Mouse (Mus musculus) small intestine, adult 2 months (tissue): Measurements from ENCODE around the gene Map3k13.

Source experiments
- CTCF ChIP-seq: fragments of 200-500 bp; IDR thresholded peaks from 2 replicates; pipeline ENCODE4 v1.5.1; 2012; ENCODE audit warnings: low read depth, mild to moderate bottlenecking, control low read depth, inconsistent platforms, low read length, moderate library complexity, mixed read lengths; ENCODE audit not compliant: insufficient replicate concordance, insufficient read length; ENCODE audit errors: extremely low read depth
- POLR2A ChIP-seq: fragments of 200-500 bp; IDR thresholded peaks from 2 replicates; pipeline ENCODE4 v1.6.1; 2012; ENCODE audit warnings: low read depth, mild to moderate bottlenecking, control low read depth, inconsistent platforms, low read length, moderate library complexity

GRCm38 (mm10) chr16:21815669-21816010 is 21.5 kb downstream of the Map3k13 start:
- TF ChIP-seq CTCF (no peak), POLR2A (no peak)
